Comparison of ENCODE assay signal across 8 mouse cellular contexts in genomic region chr5:103737208-103738066, GRCm38 (mm10). TPM values are rescaled to one million over a fixed set of nuclear protein-coding genes. Genes with fewer than 3 reads are reported as not detected.
A peak's percentile ranks its signal among the peaks of the same experiment; 100 is the strongest.
DNase-seq lines count a peak whose midpoint lies in the region; ATAC-seq and TF ChIP-seq lines count a peak whose summit lies in the region.

No protein-coding gene starts in this region.

- no peak for ATAC-seq in forebrain, embryonic 12.5 days (ENCODE audit: low FRiP score)
- ATAC-seq in kidney, embryonic 15.5 days (replicated peaks; ENCODE audit: low FRiP score), result peak; percentile 81
- ATAC-seq in monocyte, adult 5-6 weeks (replicated peaks; ENCODE audit: insufficient number of reproducible peaks, low FRiP score, low TSS enrichment, poor library complexity, severe bottlenecking), result no peak

- H3K27me3 ChIP-seq in forebrain, embryonic 10.5 days (ENCODE audit: poor library complexity, severe bottlenecking), result no peaks in the 10 kb centered on the region
- 0 out of 2 replicates have a peak, but pooled peaks cover 4% of the 10 kb centered on the region for H3K27me3 ChIP-seq in forebrain, embryonic 12.5 days
- no peaks in the 10 kb centered on the region for H3K27me3 ChIP-seq in kidney, embryonic 15.5 days
- no peaks in the 10 kb centered on the region for H3K27me3 ChIP-seq in myocyte (ENCODE audit: control insufficient read depth, insufficient read depth, insufficient read length)
- no peaks in the 10 kb centered on the region for H3K27me3 ChIP-seq in cerebellum, adult 2 months (ENCODE audit: control insufficient read depth, insufficient read depth, low read length)

- no peaks in the 10 kb centered on the region for H3K4me1 ChIP-seq in forebrain, embryonic 10.5 days
- no peaks in the 10 kb centered on the region for H3K4me1 ChIP-seq in forebrain, embryonic 12.5 days
- H3K4me1 ChIP-seq in kidney, embryonic 15.5 days, result peaks cover 30% of the 10 kb centered on the region
- no peaks in the 10 kb centered on the region for H3K4me1 ChIP-seq in cerebellum, adult 2 months (ENCODE audit: control insufficient read depth, insufficient read depth, low read length)

- peak; percentile 35 for TF ChIP-seq POLR2A in myocyte (IDR thresholded peaks at IDR 0.05; ENCODE audit: insufficient read length, low read depth)
- TF ChIP-seq POLR2A in cerebellum, adult 2 months (IDR thresholded peaks at IDR 0.05; ENCODE audit: borderline replicate concordance, insufficient read depth, low read length), result no peak

- no peak overlapping the region for H3K4me2 ChIP-seq in forebrain, embryonic 12.5 days
- peak overlapping the region; percentile 15; the same call in 1 of the 2 replicates for H3K4me2 ChIP-seq in kidney, embryonic 15.5 days
- peak overlapping the region; percentile 79 for H3K4me2 ChIP-seq in myocyte (ENCODE audit: low read depth)

- DNase-seq in forebrain, embryonic 10.5 days (ENCODE audit: extremely low spot score, low spot score), result no peak
- DNase-seq in adrenal gland, adult 18-20 months (ENCODE audit: low spot score in 2 of 2), result peak; percentile 32 to 43
- no peak for DNase-seq in cerebellum, postnatal 36 days
- no peak for DNase-seq in cerebellum, adult 2 months

- H3K4me3 ChIP-seq in forebrain, embryonic 10.5 days, result no peak overlapping the region
- H3K4me3 ChIP-seq in forebrain, embryonic 12.5 days (replicated peaks), result no peak overlapping the region
- no peak overlapping the region for H3K4me3 ChIP-seq in kidney, embryonic 15.5 days (replicated peaks)
- peak overlapping the region; percentile 3 for H3K4me3 ChIP-seq in myocyte
- H3K4me3 ChIP-seq in cerebellum, adult 2 months (replicated peaks; ENCODE audit: insufficient read depth, low read depth, low read length), result no peak overlapping the region

- peak overlapping the region; percentile 48; the same call in 1 of the 2 replicates for H3K27ac ChIP-seq in forebrain, embryonic 10.5 days
- no peak overlapping the region for H3K27ac ChIP-seq in forebrain, embryonic 12.5 days
- peak overlapping the region; percentile 54 for H3K27ac ChIP-seq in kidney, embryonic 15.5 days
- H3K27ac ChIP-seq in cerebellum, adult 2 months (ENCODE audit: insufficient read depth, low read length), result no peak overlapping the region

- H3K36me3 ChIP-seq in forebrain, embryonic 10.5 days (replicated peaks), result no peaks in the 10 kb centered on the region
- no peaks in the 10 kb centered on the region for H3K36me3 ChIP-seq in forebrain, embryonic 12.5 days (replicated peaks)
- H3K36me3 ChIP-seq in kidney, embryonic 15.5 days, result no peaks in the 10 kb centered on the region
- no peaks in the 10 kb centered on the region for H3K36me3 ChIP-seq in myocyte (ENCODE audit: control insufficient read depth, insufficient read depth)

- no peak for TF ChIP-seq CTCF in cerebellum, adult 2 months (IDR thresholded peaks at IDR 0.05; ENCODE audit: borderline replicate concordance, insufficient read depth, low read depth, low read length)

- H3K9me3 ChIP-seq in forebrain, embryonic 10.5 days, result no peaks in the 10 kb centered on the region
- H3K9me3 ChIP-seq in forebrain, embryonic 12.5 days, result no peaks in the 10 kb centered on the region
- no peaks in the 10 kb centered on the region for H3K9me3 ChIP-seq in kidney, embryonic 15.5 days (replicated peaks)

- no peak overlapping the region for H3ac ChIP-seq in myocyte (ENCODE audit: control insufficient read depth, insufficient read length)

- H3K9ac ChIP-seq in forebrain, embryonic 12.5 days, result no peak overlapping the region
- no peak overlapping the region for H3K9ac ChIP-seq in kidney, embryonic 15.5 days

- WGBS in forebrain, embryonic 10.5 days, result 85% methylated on average over 26 of the region's 26 CpGs
- WGBS in forebrain, embryonic 12.5 days, result 87% methylated on average over 26 of the region's 26 CpGs
- WGBS in kidney, embryonic 15.5 days, result 48% methylated on average over 26 of the region's 26 CpGs
- 55% methylated on average over 26 of the region's 26 CpGs for WGBS in cerebellum, adult 2 months

- peaks cover 5% of the 10 kb centered on the region for H3K79me2 ChIP-seq in myocyte (ENCODE audit: control insufficient read depth, insufficient read depth)

TF ChIP-seq in myocyte, 11 proteins besides CTCF, POLR2A, EP300 and RAD21:
- TF ChIP-seq CEBPB (IDR thresholded peaks at IDR 0.05; ENCODE audit: insufficient read depth, poor library complexity, severe bottlenecking) (peak; percentile 76), TCF12 (IDR thresholded peaks at IDR 0.05; ENCODE audit: insufficient read depth, poor library complexity, severe bottlenecking) (no peak)

RNA-seq across cellular contexts. Expression of gene Aff1, which starts 45.3 kb away (rescaled TPM):
- 4.3 and 5.1 TPM in 2 replicates for polyA plus RNA-seq in forebrain, embryonic 10.5 days (2016; fragmentation: Nextera tagmentation; extraction: Ambion mirVana)
- 3.7 and 4.3 TPM in 2 replicates for polyA plus RNA-seq in forebrain, embryonic 12.5 days (2016; fragmentation: Nextera tagmentation; extraction: Ambion mirVana)
- total RNA-seq in adrenal gland, adult 18-20 months (2021), result 10 to 100 TPM; 40.3 to 43.8 TPM
- 12.2 and 12.3 TPM in 2 replicates for polyA plus RNA-seq in kidney, embryonic 15.5 days (2015; fragmentation: Nextera tagmentation; extraction: Ambion mirVana)
- polyA plus RNA-seq in myocyte (2012; fragmentation: generic; extraction: Trizol), result 16.4 TPM
- 20.1 to 35.3 TPM (median 31.2 TPM) in 3 replicates for total RNA-seq in monocyte, adult 5-6 weeks (2017)
- polyA plus RNA-seq in cerebellum, adult 2 months (2012; rRNA removed), result 9.3 TPM in 2 replicates

Comparison
In these comparisons a context has a peak if more than half of its experiments do, and no peak if none do; other contexts are left out.
1. H3K27ac ChIP-seq: peak in forebrain, embryonic 10.5 days (single experiment) and kidney, embryonic 15.5 days (single experiment); none in forebrain, embryonic 12.5 days (single experiment) and cerebellum, adult 2 months (single experiment).
2. DNase-seq: peak in adrenal gland, adult 18-20 months (2 of 2); none in forebrain, embryonic 10.5 days (single experiment), cerebellum, postnatal 36 days (0 of 2) and cerebellum, adult 2 months (0 of 2).